Mouse (Mus musculus): ENCODE data around the gene Pnrc2. TPM values are rescaled to one million over a fixed set of nuclear protein-coding genes. Genes with fewer than 3 reads are reported as not detected.

The Pnrc2 gene
- total RNA-seq, 2 experiments from 2014 or later: 81.7 to 88.6 TPM

- DNase-seq: no peak
Measured at GRCm38 (mm10) chr4:135891539-135891938, 17.9 kb upstream of the Pnrc2 start.

DNA sequence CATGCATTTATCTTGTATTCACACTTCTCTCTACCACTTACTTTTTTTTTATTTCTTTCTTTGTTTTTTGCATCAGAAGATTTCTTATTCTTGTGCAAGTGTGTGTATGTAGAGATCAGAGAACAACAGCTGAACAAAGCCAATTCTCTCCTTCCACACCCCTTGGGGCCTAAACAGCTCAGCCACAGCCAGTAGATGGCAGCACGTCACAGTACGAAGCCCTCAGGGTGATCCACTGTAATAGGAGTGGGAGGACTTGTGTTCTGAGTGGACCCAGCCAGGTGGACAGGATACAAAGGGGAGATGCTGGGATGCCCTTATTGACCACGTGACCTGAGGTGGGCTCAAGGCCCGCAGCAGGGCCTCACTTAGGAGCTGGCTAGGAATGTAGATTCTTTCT lies 16.2 kb upstream of the Pnrc2 start:
- DNase-seq: peak; percentile 87

GRCm38 (mm10) chr4:135889146-135889883 lies 15.7 kb upstream of the Pnrc2 start:
- no peak for DNase-seq

DNA sequence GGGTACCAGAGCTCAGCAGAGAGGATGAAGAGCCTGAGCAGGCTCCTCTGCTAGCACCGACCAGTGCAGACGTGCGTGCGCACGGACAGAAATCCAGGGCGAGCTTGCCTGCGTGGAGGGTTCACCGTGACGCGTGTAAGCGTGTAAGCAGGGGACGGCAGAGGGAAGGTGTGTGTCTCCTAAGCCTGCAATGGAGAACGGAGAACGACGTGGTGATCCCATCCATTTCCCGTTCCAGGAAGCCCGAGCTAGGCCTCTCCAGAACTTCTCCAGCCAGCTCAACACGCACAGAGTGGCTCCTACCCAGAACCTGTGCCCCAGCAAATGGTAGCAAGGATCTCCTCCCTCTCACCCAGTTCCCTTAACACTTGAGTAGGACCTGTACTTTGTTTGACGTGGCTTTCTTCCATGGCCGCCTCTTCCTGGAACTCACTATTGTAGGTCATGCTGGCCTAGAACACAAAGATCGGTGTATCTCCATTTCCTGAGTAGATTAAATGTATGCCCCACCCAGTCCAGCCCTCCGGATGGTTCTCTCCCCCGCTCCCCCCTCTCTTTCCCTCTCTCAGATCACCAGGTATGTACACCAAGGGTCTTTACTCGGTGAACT lies 14.9 kb upstream of the Pnrc2 start:
- DNase-seq: no peak

- no peak for DNase-seq
Measured at GRCm38 (mm10) chr4:135886184-135886583, 12.5 kb upstream of the Pnrc2 start.

- no peak for DNase-seq
Measured at GRCm38 (mm10) chr4:135885676-135886075, 12.0 kb upstream of the Pnrc2 start.

- no peak for DNase-seq
Measured at GRCm38 (mm10) chr4:135884531-135884930, 10.9 kb upstream of the Pnrc2 start.

- no peak for DNase-seq
Measured at GRCm38 (mm10) chr4:135883881-135884516, 10.3 kb upstream of the Pnrc2 start.

DNA sequence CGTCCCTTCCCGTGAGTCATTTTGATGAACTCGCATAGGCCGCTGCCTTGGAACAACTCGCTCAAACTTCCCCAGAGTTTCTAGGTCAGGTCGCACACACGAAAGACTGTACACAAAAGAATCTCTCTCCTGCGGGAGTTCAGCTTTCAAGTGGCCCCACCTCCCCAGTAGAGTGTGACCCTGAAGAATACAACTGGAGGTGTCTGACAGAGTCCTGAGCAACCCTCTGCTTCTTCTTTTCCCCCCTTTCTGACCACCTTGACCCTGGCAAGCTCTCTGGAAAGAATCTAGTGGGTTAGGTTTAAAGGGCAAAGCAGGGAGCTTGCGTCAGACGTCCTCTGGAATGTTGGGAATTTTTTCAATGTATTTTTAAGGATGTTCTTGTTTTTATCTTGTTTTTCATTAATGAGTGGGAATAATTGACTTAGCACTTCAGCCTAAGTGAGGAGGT lies 9.8 kb upstream of the Pnrc2 start:
- no peak for DNase-seq

DNA sequence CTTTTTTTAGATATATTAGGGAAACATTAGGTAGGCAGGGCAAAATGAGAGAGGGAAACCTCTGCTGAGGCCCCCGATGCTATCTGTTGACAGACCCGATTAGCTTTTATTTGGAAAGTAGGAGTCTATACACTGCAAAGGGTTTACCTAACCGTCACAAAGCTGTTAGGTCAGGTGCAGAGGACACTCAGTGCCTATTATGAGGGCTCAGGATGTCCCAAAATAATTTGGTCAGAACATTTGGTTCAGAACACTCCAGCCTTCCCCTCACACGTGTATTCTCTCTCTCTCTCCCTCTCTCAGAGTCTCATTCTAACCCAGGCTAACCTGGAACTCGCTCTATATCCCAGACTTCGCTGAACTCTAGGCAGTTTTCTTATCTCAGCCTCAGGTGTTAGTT lies 8.4 kb upstream of the Pnrc2 start:
- DNase-seq: no peak

DNA sequence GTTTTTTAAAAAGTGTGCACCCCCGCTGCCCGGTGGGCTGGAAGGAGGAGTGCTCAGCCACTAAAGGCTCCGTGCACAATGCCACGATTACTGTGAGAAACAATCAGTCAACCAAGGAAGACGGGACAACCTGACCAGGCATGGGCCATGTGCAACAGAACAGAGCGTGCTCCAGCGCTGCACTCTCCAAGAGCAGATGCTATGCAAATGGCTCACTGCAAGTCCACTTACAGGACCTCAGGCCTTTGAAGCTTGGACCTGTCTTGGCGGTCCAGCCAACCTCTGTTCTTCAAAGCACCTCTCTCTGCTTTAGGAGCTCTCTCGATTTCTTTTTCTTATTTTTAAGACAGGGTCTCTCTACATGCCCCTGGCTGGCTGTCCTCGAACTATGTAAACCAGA lies 6.9 kb upstream of the Pnrc2 start:
- DNase-seq: no peak

DNA sequence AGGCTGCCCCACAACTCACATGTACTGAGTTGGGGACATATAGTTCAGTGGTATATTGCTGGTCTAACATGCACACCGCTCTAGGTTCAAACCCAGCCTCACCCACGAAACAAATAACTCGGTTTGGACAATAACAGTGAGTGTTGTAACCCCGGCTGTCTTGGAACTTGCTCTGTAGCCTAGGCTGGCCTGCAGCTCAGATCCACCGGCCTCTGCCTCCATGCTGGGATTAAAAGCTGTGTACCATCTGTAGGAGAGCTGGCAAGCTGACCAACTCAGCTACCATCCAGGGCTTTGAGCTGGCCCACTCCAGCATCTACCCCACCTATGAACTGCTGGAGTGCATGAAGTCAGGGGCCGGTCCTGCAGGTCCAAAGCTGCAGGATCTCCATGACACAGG lies 6.4 kb upstream of the Pnrc2 start:
- no peak for DNase-seq

GRCm38 (mm10) chr4:135879021-135879420 lies 5.4 kb upstream of the Pnrc2 start:
- DNase-seq: no peak

DNA sequence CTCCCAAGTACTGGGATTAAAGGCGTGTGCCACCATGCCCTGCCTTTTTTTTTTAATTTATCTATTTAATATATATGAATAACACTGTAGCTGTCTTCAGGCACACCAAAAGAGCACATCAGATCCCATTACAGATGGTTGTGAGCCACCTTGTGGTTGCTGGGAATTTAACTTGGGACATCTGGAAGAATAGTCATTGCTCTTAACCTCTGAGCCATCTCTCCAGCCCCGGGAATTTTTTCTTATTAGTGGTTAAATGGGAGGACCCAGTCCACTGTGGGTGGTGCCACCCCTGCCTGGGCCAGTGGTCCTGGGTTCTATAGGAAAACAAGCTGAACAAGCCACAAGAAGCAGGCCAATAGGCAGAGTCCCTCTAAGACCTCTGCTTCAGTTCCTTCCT lies 4.1 kb upstream of the Pnrc2 start:
- peak; percentile 50 for DNase-seq

GRCm38 (mm10) chr4:135876583-135877020 lies 3.0 kb upstream of the Pnrc2 start:
- DNase-seq: peak; percentile 82

- DNase-seq: peak; percentile 78
Measured at GRCm38 (mm10) chr4:135875991-135876582, 2.4 kb upstream of the Pnrc2 start.

GRCm38 (mm10) chr4:135875546-135875945 lies 1.9 kb upstream of the Pnrc2 start:
- DNase-seq: no peak

GRCm38 (mm10) chr4:135874564-135875535 lies 1.2 kb upstream of the Pnrc2 start:
- peak; percentile 13 for DNase-seq

DNA sequence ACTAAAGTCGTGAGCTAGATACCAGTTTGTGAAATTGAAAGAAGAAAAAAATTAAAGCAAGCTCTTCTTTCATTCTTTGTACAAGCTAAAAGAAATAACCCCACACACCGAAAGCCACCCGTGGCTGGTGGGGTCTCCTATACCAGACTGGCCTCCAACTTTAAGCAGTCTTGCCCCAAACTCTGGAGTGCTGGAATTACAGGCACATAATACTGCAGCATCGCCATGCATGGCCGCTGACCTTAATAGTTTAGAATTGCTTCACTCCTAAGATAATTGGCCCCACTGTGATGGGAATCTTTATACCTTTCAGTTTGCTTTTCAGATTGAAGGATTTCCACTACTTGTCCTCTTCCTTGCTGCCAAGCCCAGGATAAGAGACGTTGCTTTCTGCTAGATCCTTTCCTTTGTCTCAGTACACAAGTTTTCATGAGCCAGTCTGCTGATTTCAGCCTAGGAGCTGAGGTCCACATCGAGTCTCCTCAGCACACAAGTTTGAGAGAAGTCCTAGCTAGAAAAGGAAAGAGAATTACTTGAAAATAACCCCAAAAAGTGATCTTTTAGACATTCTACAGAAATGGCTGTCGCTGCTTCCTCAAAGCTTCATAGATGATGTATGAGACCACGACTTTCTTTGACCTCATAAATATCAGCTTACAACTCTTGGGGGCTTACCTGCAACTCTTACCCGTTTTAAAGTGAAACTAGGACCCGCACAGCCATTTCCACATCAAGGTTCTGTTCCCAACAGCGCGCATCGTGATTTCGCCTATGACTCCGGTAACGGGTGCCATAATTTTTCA lies 860 bp downstream of the Pnrc2 start:
- DNase-seq: peak; percentile 9

- no peak for DNase-seq
Measured at GRCm38 (mm10) chr4:135872015-135872414, 1.6 kb downstream of the Pnrc2 start.
